Mouse (Mus musculus) embryonic facial prominence, embryonic 14.5 days (tissue): ENCODE measurements around the gene Casp9. TPM values are rescaled to one million over a fixed set of nuclear protein-coding genes. Genes with fewer than 3 reads are reported as not detected.
A peak's percentile ranks its signal among the peaks of the same experiment; 100 is the strongest.

ENCODE experiments used
- ATAC-seq: fragments of 200-750 bp; cut with Nextera tagmentation; 2 replicates; pipeline ENCODE4 v1.8.0; 2017; ENCODE audit warnings: low read depth, moderate number of reproducible peaks, moderate TSS enrichment
- DNase-seq: peaks from one replicate; pipeline ENCODE4 v3.0.0-alpha.2; 2015; ENCODE audit warnings: low spot score
- H3K27ac ChIP-seq: fragments of 300-500 bp; sonication (generic); replicated peaks from 2 replicates; pipeline ENCODE4 v1.5.1; 2014; ENCODE audit warnings: low read depth, mild to moderate bottlenecking, low read length, moderate library complexity
- H3K27me3 ChIP-seq: fragments of 300-500 bp; sonication (generic); replicated peaks from 2 replicates; pipeline ENCODE4 v1.6.1; 2014; ENCODE audit warnings: low read length; ENCODE audit not compliant: control insufficient read depth, insufficient read depth
- H3K36me3 ChIP-seq: fragments of 300-500 bp; sonication (generic); 2 replicates; pipeline ENCODE4 v1.6.1; 2014; ENCODE audit warnings: low read length, mixed read lengths; ENCODE audit not compliant: control insufficient read depth, insufficient read depth
- H3K4me1 ChIP-seq: fragments of 300-500 bp; sonication (generic); 2 replicates; pipeline ENCODE4 v1.6.1; 2014; ENCODE audit warnings: antibody characterized with exemption, low read length; ENCODE audit not compliant: control insufficient read depth, insufficient read depth
- H3K4me2 ChIP-seq: fragments of 300-500 bp; sonication (generic); 2 replicates; pipeline ENCODE4 v1.6.1; 2014; ENCODE audit warnings: low read depth, mild to moderate bottlenecking, low read length, moderate library complexity, mixed read lengths
- H3K4me3 ChIP-seq: fragments of 300-500 bp; sonication (generic); 2 replicates; pipeline ENCODE4 v1.5.1; 2014; ENCODE audit warnings: low read depth, mild to moderate bottlenecking, low read length
- H3K9ac ChIP-seq: fragments of 300-500 bp; sonication (generic); 2 replicates; pipeline ENCODE4 v1.6.1; 2014; ENCODE audit warnings: low read depth, mild to moderate bottlenecking, low read length, moderate library complexity, mixed read lengths
- H3K9me3 ChIP-seq: fragments of 300-500 bp; sonication (generic); 2 replicates; pipeline ENCODE4 v1.6.1; 2016; ENCODE audit warnings: low read length; ENCODE audit not compliant: control insufficient read depth
- WGBS: fragments of 180-500 bp; shearing (Covaris S2); extraction: QIAGEN DNeasy Blood & Tissue Kit; methylation state at CpG from one replicate; pipeline ENCODE4 v1.1.7; 2014; 5-methylcytosine and 5-hydroxymethylcytosine counted together
- polyA plus RNA-seq: library from polyadenylated mRNA; unstranded; fragments of >200 nt; fragmentation: Nextera tagmentation; extraction: Ambion mirVana; gene quantifications from 2 replicates; pipeline ENCODE4 v1.2.1, GENCODE M21; 2014

Casp9 gene
- 10.3 and 14.2 TPM in 2 replicates for polyA plus RNA-seq

- DNase-seq (peak; percentile 98), ATAC-seq (peak; percentile 84)
- H3K36me3 ChIP-seq, result peaks cover 20% of the 10 kb centered on the region
- H3K9me3 ChIP-seq, result no peaks in the 10 kb centered on the region
- H3K27me3 ChIP-seq, result no peaks in the 10 kb centered on the region
- H3K27ac ChIP-seq, result peak within 1 kb of the TSS; percentile 92
- 2% methylated on average over 42 of the region's 80 CpGs for WGBS
- H3K9ac ChIP-seq, result peak within 1 kb of the TSS; percentile 71
- H3K4me3 ChIP-seq, result peak within 1 kb of the TSS; percentile 63
- H3K4me1 ChIP-seq, result peaks cover 12% of the 10 kb centered on the region; the same call in 1 of the 2 replicates
- peak within 1 kb of the TSS; percentile 61 for H3K4me2 ChIP-seq
These were observed at the start of gene Casp9 for GRCm38 (mm10) chr4:141793282-141794151. Gene Casp9, plus strand, starts transcription at chr4:141793612.

- Histone ChIP-seq H3K4me1 (no peaks in the 10 kb centered on the region), H3K27ac (no peak within 1 kb of the TSS), H3K36me3 (no peaks in the 10 kb centered on the region), H3K4me2 (no peak within 1 kb of the TSS), H3K4me3 (no peak within 1 kb of the TSS), H3K27me3 (no peaks in the 10 kb centered on the region), H3K9ac (no peak within 1 kb of the TSS), H3K9me3 (no peaks in the 10 kb centered on the region)
- ATAC-seq (no peak), DNase-seq (no peak)
- WGBS, result 18% methylated on average over 20 of the region's 25 CpGs
These were observed 46.6 kb upstream of the Casp9 start, which contains the start of gene Agmat for GRCm38 (mm10) chr4:141746578-141747346. Gene Agmat, plus strand, starts transcription at chr4:141746672.

- DNase-seq (no peak), ATAC-seq (no peak)
- no peak overlapping the region for H3K9ac ChIP-seq
- no peaks in the 10 kb centered on the region for H3K36me3 ChIP-seq
- H3K4me2 ChIP-seq, result no peak overlapping the region
- H3K27ac ChIP-seq, result no peak overlapping the region
- no peaks in the 10 kb centered on the region for H3K9me3 ChIP-seq
- H3K4me3 ChIP-seq, result no peak overlapping the region
- no peaks in the 10 kb centered on the region for H3K4me1 ChIP-seq
- 36% methylated on average over 11 of the region's 11 CpGs for WGBS
- no peaks in the 10 kb centered on the region for H3K27me3 ChIP-seq
These were observed 43.9 kb upstream of the Casp9 start for GRCm38 (mm10) chr4:141749557-141749956.

GRCm38 (mm10) chr4:141750826-141751225 is 42.6 kb upstream of the Casp9 start:
- whole genome bisulfite sequencing, result 61% methylated on average over 3 of the region's 3 CpGs
- ATAC-seq (no peak), DNase-seq (no peak)
- Histone ChIP-seq H3K4me1 (no peaks in the 10 kb centered on the region), H3K36me3 (no peaks in the 10 kb centered on the region), H3K27ac (no peak overlapping the region), H3K27me3 (no peaks in the 10 kb centered on the region), H3K9me3 (no peaks in the 10 kb centered on the region), H3K9ac (no peak overlapping the region), H3K4me3 (no peak overlapping the region), H3K4me2 (no peak overlapping the region)

GRCm38 (mm10) chr4:141751419-141752075 is 41.9 kb upstream of the Casp9 start:
- Histone ChIP-seq H3K27ac (0 out of 2 replicates have a peak overlapping the region, but pooled peaks have one; percentile 40), H3K4me3 (no peak overlapping the region), H3K4me1 (no peaks in the 10 kb centered on the region), H3K27me3 (no peaks in the 10 kb centered on the region), H3K36me3 (no peaks in the 10 kb centered on the region), H3K4me2 (no peak overlapping the region), H3K9ac (no peak overlapping the region), H3K9me3 (no peaks in the 10 kb centered on the region)
- WGBS, result 34% methylated on average over 4 of the region's 4 CpGs
- DNase-seq, result peak; percentile 29
- ATAC-seq, result 0 out of 2 replicates have a peak, but pooled peaks have one; percentile 33

GRCm38 (mm10) chr4:141752076-141752421 is 41.4 kb upstream of the Casp9 start:
- Histone ChIP-seq H3K4me1 (no peaks in the 10 kb centered on the region), H3K9me3 (no peaks in the 10 kb centered on the region), H3K36me3 (no peaks in the 10 kb centered on the region), H3K4me2 (no peak overlapping the region), H3K9ac (no peak overlapping the region), H3K27me3 (no peaks in the 10 kb centered on the region), H3K4me3 (no peak overlapping the region), H3K27ac (0 out of 2 replicates have a peak overlapping the region, but pooled peaks have one; percentile 40)
- ATAC-seq (peak; percentile 55; the same call in 1 of the 2 replicates), DNase-seq (peak; percentile 82)
- 5% methylated on average over 4 of the region's 4 CpGs for WGBS

GRCm38 (mm10) chr4:141755375-141755930 is 38.0 kb upstream of the Casp9 start:
- Histone ChIP-seq H3K27ac (no peak overlapping the region), H3K9ac (no peak overlapping the region), H3K27me3 (no peaks in the 10 kb centered on the region), H3K4me2 (no peak overlapping the region), H3K4me1 (no peaks in the 10 kb centered on the region), H3K36me3 (no peaks in the 10 kb centered on the region), H3K4me3 (no peak overlapping the region), H3K9me3 (no peaks in the 10 kb centered on the region)
- no peak for DNase-seq
- WGBS, result 89% methylated on average over 19 of the region's 19 CpGs
- ATAC-seq, result no peak

- no peak overlapping the region for H3K27ac ChIP-seq
- peaks cover 10% of the 10 kb centered on the region for H3K36me3 ChIP-seq
- WGBS, result 93% methylated on average over 3 of the region's 3 CpGs
- ATAC-seq, result no peak
- no peak overlapping the region for H3K9ac ChIP-seq
- H3K9me3 ChIP-seq, result no peaks in the 10 kb centered on the region
- H3K4me1 ChIP-seq, result no peaks in the 10 kb centered on the region
- H3K4me2 ChIP-seq, result no peak overlapping the region
- no peaks in the 10 kb centered on the region for H3K27me3 ChIP-seq
- no peak overlapping the region for H3K4me3 ChIP-seq
- no peak for DNase-seq
These were observed 36.3 kb upstream of the Casp9 start for GRCm38 (mm10) chr4:141757124-141757523.
